Mouse (Mus musculus) left cerebral cortex, postnatal 10 days (tissue): ENCODE results near the gene Ypel3. TPM values are rescaled to one million over a fixed set of nuclear protein-coding genes. Genes with fewer than 3 reads are reported as not detected.
"Not testable (repeated sequence)": the region's sequence is repeated elsewhere in the genome, so short reads cannot be mapped to it uniquely, and the experiment has no call there.

Experiments used
- DNase-seq, 2 experiments: peaks; one replicate each; pipeline ENCODE4 v3.0.0; 2021 to 2022; ENCODE audit warnings: low spot score in 2 of 2, mixed read lengths in 1 of 2; ENCODE audit errors: extremely low spot score in 1 of 2
- intact Hi-C: fragments of 180-260 bp; cut with DNase I; formaldehyde crosslinking; loops from one replicate; pipeline ENCODE4 v1.15.1; 2025
- total RNA-seq, 2 experiments: library from RNA; stranded (reverse); gene quantifications; 2 replicates each; pipeline ENCODE4 v1.2.3; 2021

The Ypel3 gene
- total RNA-seq, result 100 to 1,000 TPM; 167 to 169 TPM

GRCm38 (mm10) chr7:126776598-126777057 is at the start of gene Ypel3:
Ypel3 (plus strand) TSS chr7:126776955.
- intact Hi-C loops, result loop anchor here (5.0 kb wide), 1 partner anchor 74 kb away; no protein-coding TSS in a partner anchor
- DNase-seq, result peak; percentile 91 to 98

DNA sequence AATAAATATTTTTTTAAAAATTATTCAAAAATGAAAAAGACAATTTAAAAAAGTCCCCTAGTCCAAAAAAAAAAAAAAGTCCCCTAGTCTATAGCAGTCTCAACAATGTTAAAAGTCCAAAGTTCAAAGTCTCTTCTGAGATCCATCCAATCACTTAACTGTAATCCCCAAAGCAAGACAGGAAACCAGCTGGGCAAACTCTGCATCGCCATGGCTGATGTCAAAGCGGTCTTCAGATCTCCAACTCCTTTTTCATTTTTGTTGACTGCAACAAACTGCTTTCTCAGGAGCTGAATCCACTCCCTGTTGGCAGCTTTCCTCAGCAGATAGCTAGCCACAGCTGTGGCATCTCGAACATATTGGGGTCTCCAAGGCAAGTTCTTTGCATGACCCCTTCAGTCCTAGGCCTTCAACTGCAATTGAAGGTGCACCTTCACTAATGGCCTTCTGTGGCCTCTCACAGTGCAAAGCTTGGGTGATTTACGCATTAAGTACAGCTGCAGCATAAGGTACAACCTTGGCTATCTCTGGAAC is 46.4 kb upstream of the Ypel3 start:
- DNase-seq, intact Hi-C loops: not testable (repeated sequence)

GRCm38 (mm10) chr7:126736122-126736521 is 40.6 kb upstream of the Ypel3 start:
- intact Hi-C loops, result no loop called here

DNA sequence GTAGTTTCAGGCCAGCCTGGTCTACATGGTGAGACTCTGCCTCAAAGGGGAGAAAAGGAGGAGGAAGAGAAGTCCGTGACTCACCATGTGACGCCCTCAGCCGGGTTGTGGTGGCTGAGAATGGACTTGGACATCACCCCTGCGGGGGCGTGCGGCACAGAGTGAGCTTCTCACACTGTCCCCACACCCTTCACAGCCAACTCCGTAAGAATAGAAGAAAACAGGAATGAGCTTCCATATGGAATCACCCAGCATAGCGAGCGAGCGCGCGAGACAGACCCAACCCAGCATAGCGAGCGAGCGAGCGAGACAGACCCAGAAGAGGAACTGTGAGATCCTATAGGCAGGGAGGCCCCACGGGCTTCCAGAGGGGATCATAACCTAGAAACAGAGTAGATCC is 37.2 kb upstream of the Ypel3 start:
- peak in 1 of 2 experiments; percentile 60 for DNase-seq
- intact Hi-C loops, result no loop called here

More at GRCm38 (mm10) chr7:126736122-126736521, 40.6 kb upstream of the Ypel3 start:
- no peak for DNase-seq

DNA sequence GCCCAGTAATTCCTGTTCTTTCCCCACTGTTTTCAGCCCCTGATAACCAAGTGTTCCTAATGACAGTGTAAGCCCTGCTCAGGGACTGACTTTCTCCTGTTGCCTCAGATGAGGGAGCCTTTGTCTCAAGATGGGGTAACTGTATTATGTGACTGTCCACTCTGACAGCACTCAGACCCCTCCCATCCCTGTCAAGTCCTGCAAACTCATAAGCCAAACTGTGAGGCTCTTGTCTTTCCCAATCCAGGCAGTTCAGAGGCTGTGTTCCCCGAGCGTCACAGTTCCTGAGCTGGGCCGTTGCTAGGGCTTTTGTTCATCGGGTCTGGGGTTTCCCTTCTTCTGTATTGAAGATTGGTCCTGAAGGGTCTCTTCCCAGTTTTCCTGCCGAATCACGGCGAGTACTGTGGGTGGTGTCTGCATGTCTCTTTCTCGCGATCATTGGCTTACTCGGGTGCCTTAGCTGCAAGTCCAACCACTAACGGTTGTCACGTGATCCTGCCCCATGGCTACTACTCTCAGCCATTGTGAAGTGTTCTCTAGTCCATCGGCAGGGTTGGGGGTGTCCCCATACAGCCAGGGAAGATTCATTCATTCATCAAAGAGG is 36.5 kb upstream of the Ypel3 start:
- DNase-seq, result no peak
- intact Hi-C loops, result no loop called here

DNA sequence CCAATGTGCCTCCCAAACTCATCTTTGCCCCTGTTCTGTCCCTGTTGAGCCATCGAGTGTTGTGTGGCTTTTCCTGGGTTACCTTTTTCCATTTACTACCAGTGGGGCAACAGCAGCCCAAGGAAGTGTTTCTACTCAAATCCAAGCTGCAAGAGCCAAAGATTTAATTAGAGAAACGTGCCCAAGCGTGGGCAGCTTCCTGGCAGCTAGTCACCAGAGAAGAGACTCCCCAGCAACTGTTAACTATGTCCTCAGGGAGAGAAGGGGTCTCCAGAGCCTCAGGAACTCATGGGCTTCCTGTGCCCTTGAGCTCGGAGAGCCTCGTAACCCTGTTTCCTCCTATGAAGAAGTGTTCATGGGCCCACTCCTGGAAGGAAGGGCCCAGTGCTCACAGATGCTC is 35.8 kb upstream of the Ypel3 start:
- DNase-seq, result no peak
- intact Hi-C loops, result no loop called here

- intact Hi-C loops, result no loop called here
- no peak for DNase-seq
Measured at GRCm38 (mm10) chr7:126741452-126741851, 35.3 kb upstream of the Ypel3 start.

- no peak for DNase-seq
- intact Hi-C loops, result no loop called here
Measured at GRCm38 (mm10) chr7:126741964-126742482, 34.7 kb upstream of the Ypel3 start.

DNA sequence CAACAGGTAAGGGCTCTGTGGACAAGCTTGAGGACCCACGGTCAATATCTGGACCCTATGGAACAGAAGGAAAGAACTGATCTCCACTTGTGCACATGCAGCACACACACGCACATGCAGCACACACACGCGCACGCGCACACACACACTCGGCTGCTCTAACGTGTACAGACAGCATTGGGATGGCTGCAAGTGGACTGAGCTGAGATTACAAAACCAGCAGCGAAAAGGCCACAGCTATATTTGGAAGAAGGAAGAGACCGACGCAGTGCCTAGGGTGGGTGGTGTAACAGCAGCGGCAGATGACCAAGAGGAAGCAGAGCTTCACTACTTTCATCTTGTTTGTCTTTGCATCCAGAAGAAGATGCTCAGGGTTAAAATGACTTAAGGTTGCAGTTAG is 30.7 kb upstream of the Ypel3 start:
- intact Hi-C loops, result no loop called here
- no peak for DNase-seq

DNA sequence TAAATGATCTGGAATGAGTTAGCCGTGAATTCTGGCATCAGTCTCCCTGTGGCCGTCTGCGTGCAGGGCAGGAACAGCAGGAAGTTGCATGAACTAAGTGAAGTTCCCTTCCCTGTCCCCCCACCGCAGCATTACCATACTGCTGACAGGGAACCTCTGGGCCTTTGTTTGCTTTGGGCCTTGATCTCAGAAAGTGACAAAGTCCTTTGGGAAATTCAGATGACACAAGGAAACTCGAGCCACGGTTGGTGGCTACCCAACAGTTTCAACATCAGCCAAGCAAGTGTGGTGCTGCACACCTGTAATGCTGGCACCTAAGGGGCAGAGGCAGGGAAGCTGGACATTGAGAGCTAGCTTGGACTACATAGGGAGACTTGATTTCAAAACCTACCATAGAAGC is 30.0 kb upstream of the Ypel3 start:
- DNase-seq, result no peak
- intact Hi-C loops, result no loop called here

- intact Hi-C loops, result no loop called here
Measured at GRCm38 (mm10) chr7:126748824-126749223, 27.9 kb upstream of the Ypel3 start.

DNA sequence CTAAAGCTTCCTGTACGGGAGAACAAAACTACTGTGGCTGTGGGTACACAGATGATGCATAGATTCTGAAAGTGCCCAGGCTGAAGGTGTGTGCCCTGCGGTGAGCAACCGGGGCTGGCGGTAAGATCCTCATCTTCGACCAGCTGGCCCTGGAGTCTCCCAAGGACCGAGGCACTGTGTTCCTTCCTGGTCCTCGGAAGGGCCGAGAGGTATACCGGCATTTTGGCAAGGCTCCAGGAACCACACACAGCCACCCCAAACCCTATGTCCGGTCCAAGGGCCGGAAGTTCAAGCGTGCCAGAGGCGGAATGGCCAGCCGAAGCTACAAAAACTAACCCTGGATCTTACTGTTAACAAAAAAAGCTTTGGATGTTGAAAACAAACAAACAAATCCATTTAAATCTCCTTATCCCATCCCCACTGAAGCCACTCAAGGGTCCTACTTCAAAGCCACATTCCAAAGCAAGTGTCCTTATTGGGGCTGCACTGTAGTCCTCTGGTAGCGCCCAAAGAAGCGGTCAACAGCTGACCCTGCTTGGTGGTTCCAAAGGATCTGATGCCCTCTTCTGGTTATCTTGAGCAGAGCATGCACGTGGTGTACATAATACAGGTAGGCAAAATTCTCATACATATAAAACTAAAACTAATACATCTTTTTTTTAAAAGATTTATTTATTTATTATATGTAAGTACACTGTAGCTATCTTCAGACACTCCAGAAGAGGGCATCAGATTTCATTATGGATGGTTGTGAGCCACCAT is 27.0 kb upstream of the Ypel3 start:
- no peak for DNase-seq
- intact Hi-C loops, result no loop called here

More at GRCm38 (mm10) chr7:126748824-126749223, 27.9 kb upstream of the Ypel3 start:
- no peak for DNase-seq

GRCm38 (mm10) chr7:126754866-126755265 is 21.9 kb upstream of the Ypel3 start:
- DNase-seq, result peak in 1 of 2 experiments; percentile 84
- intact Hi-C loops, result no loop called here

DNA sequence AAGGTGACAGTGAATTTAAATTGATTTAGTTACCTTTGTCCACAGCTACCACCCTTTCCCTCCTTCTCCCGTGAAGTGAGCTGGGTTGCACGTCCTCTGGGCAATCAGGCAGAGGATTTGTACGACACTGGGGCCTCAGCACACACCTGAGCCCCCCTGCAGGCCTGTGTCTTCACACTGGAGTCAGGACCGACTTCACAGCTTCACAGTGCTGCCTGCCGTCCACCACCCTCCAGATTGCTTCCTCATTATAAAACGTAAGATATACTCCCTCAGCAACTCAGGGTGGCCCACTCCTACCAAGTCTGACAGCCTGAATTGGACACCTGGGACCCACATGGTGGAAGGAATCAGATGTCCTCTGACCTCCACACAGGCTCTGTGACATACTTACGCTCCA is 18.2 kb upstream of the Ypel3 start:
- intact Hi-C loops, result no loop called here
- DNase-seq, result no peak

DNA sequence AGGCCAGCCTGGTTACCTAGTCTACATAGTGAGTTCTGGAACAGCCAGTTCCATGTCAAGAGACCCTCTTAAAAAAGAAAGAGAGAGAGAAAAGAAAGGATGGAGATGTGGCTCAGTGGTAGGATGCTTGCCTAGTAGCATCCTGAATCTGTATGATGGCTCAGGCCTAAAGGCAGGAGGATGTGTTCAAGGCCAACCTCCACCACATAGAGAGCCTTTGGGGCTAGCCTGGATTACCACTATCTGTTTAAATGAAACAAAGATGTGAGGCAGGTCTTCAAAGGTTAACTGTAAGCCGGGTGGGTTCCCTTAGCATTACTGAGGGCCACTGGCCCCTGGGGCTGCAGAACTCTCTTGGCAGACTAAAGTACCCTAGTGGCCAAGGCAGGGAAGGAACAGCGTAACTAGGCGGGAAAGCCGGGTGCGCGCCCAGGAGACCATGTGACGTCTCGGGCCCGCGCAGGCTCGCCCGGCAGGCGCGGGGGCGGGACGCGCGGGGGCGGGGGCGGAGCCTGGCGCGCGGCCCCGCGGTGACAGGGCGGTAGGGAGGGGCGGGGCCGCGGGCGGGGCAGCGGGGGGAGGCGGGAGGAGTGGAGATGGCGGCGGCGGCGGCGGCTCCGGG is 17.6 kb upstream of the Ypel3 start, which contains the start of gene Mapk3:
TSS of gene Mapk3 (plus strand) at position 552 of the 622 bp plus-strand sequence.
- peak; percentile 89 to 94 for DNase-seq
- intact Hi-C loops, result no loop called here

DNA sequence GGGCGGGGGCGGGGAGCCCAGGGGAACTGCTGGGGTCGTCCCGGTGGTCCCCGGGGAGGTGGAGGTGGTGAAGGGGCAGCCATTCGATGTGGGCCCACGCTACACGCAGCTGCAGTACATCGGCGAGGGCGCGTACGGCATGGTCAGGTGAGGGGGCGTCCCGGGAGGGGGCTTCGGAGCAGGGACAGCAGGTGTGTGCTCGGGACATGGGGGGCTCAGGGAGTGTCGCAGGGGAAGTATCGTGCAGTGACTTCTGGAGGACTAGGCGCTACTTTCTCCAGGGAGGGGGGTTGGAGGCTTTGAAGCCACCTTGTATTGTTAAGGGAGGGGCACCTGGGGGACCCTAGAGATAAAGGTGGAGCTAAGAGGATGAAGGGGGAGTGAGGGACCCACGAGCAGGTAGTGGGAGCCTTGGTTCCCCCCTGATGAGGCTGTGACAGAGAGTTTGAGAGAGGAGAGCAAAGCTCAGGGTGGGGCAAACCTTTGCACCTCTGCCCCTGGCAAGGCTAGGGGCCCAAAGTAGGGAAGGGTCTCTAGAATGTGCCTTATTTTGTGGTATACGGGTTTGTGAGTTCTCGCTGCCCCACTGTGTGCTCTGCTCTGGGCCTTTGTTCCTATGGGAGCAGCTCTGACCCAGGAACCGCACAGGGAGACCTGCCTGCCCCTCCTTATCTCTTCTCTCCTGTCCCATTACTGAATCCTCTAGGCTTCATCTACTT is 16.9 kb upstream of the Ypel3 start:
- no peak for DNase-seq
- intact Hi-C loops, result loop anchor here (5.0 kb wide), 1 partner anchor 58 kb away; no protein-coding TSS in a partner anchor

- intact Hi-C loops, result loop anchor here (5.0 kb wide), 1 partner anchor 58 kb away; no protein-coding TSS in a partner anchor
- DNase-seq, result peak in 1 of 2 experiments; percentile 90
Measured at GRCm38 (mm10) chr7:126760391-126760802, 16.4 kb upstream of the Ypel3 start.

DNA sequence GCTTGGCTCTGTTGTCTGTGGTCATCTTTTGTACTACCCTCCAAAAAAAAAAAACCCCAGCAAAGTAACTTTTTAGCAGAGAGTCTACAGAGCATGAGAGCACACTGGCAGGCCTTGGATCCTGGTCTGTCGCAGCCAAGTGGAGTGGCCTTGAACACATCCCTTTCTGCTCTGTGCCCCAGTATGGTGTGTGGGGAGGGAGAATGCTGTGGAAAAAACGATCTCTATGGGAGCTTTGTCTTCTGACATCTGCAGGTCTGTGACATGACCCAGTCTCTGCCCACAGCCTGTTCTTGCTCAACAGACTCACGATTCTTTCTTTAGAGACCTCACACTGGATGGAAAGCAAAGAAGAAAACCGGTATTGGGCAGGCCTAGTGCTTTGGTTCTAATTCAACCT is 15.8 kb upstream of the Ypel3 start:
- intact Hi-C loops, result loop anchor here (5.0 kb wide), 1 partner anchor 59 kb away; no protein-coding TSS in a partner anchor
- DNase-seq, result no peak
